In the genomic region with DNA sequence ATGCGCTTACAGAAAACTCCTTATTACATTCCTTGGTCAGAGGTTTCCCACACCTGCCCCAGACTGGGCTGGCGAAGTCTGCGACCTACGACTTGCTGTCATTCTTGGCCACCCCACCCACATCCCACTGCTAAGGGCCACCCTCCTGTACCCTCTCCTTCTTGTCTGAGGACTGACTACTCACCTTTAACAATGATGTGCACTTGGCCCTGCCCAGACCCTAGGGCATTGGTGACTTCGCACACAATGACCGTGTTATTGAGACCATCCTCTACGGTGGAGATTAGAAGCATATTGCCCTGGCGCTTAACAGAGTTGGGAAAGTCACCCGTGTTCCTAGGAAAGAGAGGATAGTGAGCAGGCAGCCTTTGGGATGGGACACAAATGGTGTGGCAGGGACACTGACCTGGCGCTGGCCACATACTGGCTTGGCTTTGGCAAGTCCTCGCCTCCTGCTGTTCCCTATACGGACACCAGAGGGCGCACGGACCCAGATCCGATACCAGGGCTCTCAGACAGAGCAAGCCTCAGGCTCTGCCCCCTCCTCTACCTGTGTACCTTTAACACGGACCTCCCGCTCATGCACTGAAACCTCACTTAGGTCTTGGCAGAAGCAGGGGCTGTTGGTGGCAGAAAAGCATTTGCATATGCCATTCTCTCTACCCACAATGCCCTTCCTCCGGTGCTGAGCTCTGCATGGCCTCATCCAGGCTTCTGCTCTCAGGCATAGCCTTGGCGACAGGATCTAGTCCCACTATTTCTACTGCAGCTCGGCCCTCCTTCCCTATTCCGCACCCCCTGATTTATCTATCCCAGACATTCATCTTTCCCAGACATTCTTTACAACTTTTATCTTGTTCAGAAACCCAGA, we compare ENCODE assay signal across 9 mouse cellular contexts. TPM values are rescaled to one million over a fixed set of nuclear protein-coding genes. Genes with fewer than 3 reads are reported as not detected.
A peak's percentile ranks its signal among the peaks of the same experiment; 100 is the strongest.
DNase-seq lines count a peak whose midpoint lies in the region; ATAC-seq and TF ChIP-seq lines count a peak whose summit lies in the region.
"Had no signal": no experiment of that assay in that cellular context is flagged by ENCODE, and none has a peak within 500 bp of the region (broad histone marks: within the 10 kb centered on the region; RNA-seq: fewer than 3 reads in every experiment).

No protein-coding gene starts in this region.

- no peak for TF ChIP-seq EP300 in CH12.LX (IDR thresholded peaks at IDR 0.05; ENCODE audit: low read length)

- no peak overlapping the region for H3K27ac ChIP-seq in CH12.LX (ENCODE audit: insufficient read depth, low read depth)
- no peak overlapping the region for H3K27ac ChIP-seq in forebrain, embryonic 11.5 days (ENCODE audit: low read depth, low read length)
- peak overlapping the region; percentile 97 for H3K27ac ChIP-seq in thymus, adult 2 months (ENCODE audit: control insufficient read depth, insufficient read depth, low read length)

- dilution Hi-C loops in CH12.LX (cut with MboI; ENCODE audit: extremely low pct_ligation_motif_present, extremely low pct_unique_long_range_greater_than_20kb, low sequenced_read_pairs) = no loop called here

- 51% methylated on average over 21 of the region's 21 CpGs for WGBS in forebrain, embryonic 11.5 days
- WGBS in lung, adult 2 months = 49% methylated on average over 21 of the region's 21 CpGs
- 59% methylated on average over 21 of the region's 21 CpGs for WGBS in thymus, adult 2 months

- no peaks in the 10 kb centered on the region for H3K79me2 ChIP-seq in CH12.LX (replicated peaks; ENCODE audit: control insufficient read depth, extremely low read depth, insufficient read depth, poor library complexity, severe bottlenecking)

- H3K27me3 ChIP-seq in CH12.LX (replicated peaks) = no peaks in the 10 kb centered on the region
- H3K27me3 ChIP-seq in forebrain, embryonic 11.5 days (ENCODE audit: control insufficient read depth, insufficient read depth, low read length) = no peaks in the 10 kb centered on the region
- H3K27me3 ChIP-seq in thymus, adult 2 months (ENCODE audit: control insufficient read depth, insufficient read depth, low read length) = no peaks in the 10 kb centered on the region

- no peak overlapping the region for H3K4me2 ChIP-seq in CH12.LX (ENCODE audit: insufficient read depth, low read depth, poor library complexity, severe bottlenecking)
- no peak overlapping the region for H3K4me2 ChIP-seq in forebrain, embryonic 11.5 days (ENCODE audit: low read depth, low read length, severe bottlenecking)

- H3K4me1 ChIP-seq in CH12.LX (ENCODE audit: control insufficient read depth in 1 of 2, insufficient read depth in 2 of 2) = peaks cover 0 to 3% of the 10 kb centered on the region in 2 experiments; a peak in 1 of 4 replicates
- no peaks in the 10 kb centered on the region for H3K4me1 ChIP-seq in forebrain, embryonic 11.5 days (replicated peaks; ENCODE audit: control insufficient read depth, insufficient read depth, low read length)
- no peaks in the 10 kb centered on the region for H3K4me1 ChIP-seq in lung, adult 2 months (ENCODE audit: control insufficient read depth, insufficient read depth, low read length)
- peaks cover 22% of the 10 kb centered on the region for H3K4me1 ChIP-seq in thymus, adult 2 months (replicated peaks; ENCODE audit: control insufficient read depth, insufficient read depth, low read length)

- TF ChIP-seq CTCF in CH12.LX (conservative IDR thresholded peaks at IDR 0.05 in 1 of 2, IDR thresholded peaks at IDR 0.05 in 1 of 2; ENCODE audit: low read depth in 2 of 2, low read length in 2 of 2) = peak; percentile 93
- TF ChIP-seq CTCF in lung, adult 2 months (IDR thresholded peaks at IDR 0.05; ENCODE audit: insufficient read depth, low read length) = peak; percentile 87
- TF ChIP-seq CTCF in thymus, adult 2 months (IDR thresholded peaks at IDR 0.05; ENCODE audit: borderline replicate concordance, control insufficient read depth, extremely low read depth, insufficient read depth, low read length, poor library complexity) = peak; percentile 92

- in situ Hi-C loops in CH12.LX (cut with MboI; ENCODE audit: low pct_ligation_motif_present, low pct_unique_long_range_greater_than_20kb, low sequenced_read_pairs) = loop anchor here (5.0 kb wide), 1 partner anchor 47 kb away; no protein-coding TSS in a partner anchor

- no peak for TF ChIP-seq POLR2A in CH12.LX (IDR thresholded peaks at IDR 0.05; ENCODE audit: low read depth, low read length)
- no peak for TF ChIP-seq POLR2A in lung, adult 2 months (IDR thresholded peaks at IDR 0.05; ENCODE audit: borderline replicate concordance, extremely low read depth, low read depth, low read length)
- TF ChIP-seq POLR2A in thymus, adult 2 months (IDR thresholded peaks at IDR 0.05; ENCODE audit: control insufficient read depth, extremely low read depth, insufficient read depth, low read length, poor library complexity) = no peak

- intact Hi-C loops in heart, postnatal 14 days (cut with DNase I) = loop anchor here (1.0 kb wide), 2 partner anchors 42 to 46 kb away; no protein-coding TSS in a partner anchor

- H3K36me3 ChIP-seq in CH12.LX (replicated peaks in 1 of 2; ENCODE audit: control insufficient read depth in 1 of 2, insufficient read depth in 1 of 2, low read length in 1 of 2) = peaks cover 50 to 80% of the 10 kb centered on the region in 2 experiments
- no peaks in the 10 kb centered on the region; the same call in 1 of the 2 replicates for H3K36me3 ChIP-seq in forebrain, embryonic 11.5 days (ENCODE audit: control insufficient read depth, insufficient read depth, low read length)
- peaks cover 56% of the 10 kb centered on the region for H3K36me3 ChIP-seq in thymus, adult 2 months (ENCODE audit: control insufficient read depth, insufficient read depth, low read length)

- TF ChIP-seq RAD21 in CH12.LX (IDR thresholded peaks at IDR 0.05; ENCODE audit: low read depth, low read length) = peak; percentile 67

- no peak overlapping the region for H3K9ac ChIP-seq in CH12.LX (ENCODE audit: insufficient read depth, low read depth)
- no peak overlapping the region for H3K9ac ChIP-seq in forebrain, embryonic 11.5 days (ENCODE audit: low read length)

- H3K4me3 ChIP-seq in CH12.LX (replicated peaks in 1 of 3; ENCODE audit: low read depth in 2 of 3, low read length in 2 of 3, poor library complexity in 1 of 3) = no peak overlapping the region
- no peak overlapping the region for H3K4me3 ChIP-seq in forebrain, embryonic 11.5 days (ENCODE audit: low read depth, low read length)
- no peak overlapping the region for H3K4me3 ChIP-seq in lung, adult 2 months (replicated peaks; ENCODE audit: extremely low read depth, low read depth, low read length)
- no peak overlapping the region for H3K4me3 ChIP-seq in thymus, adult 2 months (ENCODE audit: control insufficient read depth, insufficient read depth, low read length)

- peak; percentile 82 for ATAC-seq in forebrain, embryonic 11.5 days (replicated peaks; ENCODE audit: low FRiP score)
- peak; percentile 73; the same call in 1 of the 2 replicates for ATAC-seq in neutrophil, adult 5-6 weeks (ENCODE audit: extremely low read depth, insufficient number of reproducible peaks, low FRiP score, poor library complexity, severe bottlenecking)

- H3K9me3 ChIP-seq in CH12.LX (replicated peaks; ENCODE audit: low read length) = no peaks in the 10 kb centered on the region
- no peaks in the 10 kb centered on the region for H3K9me3 ChIP-seq in forebrain, embryonic 11.5 days (ENCODE audit: control insufficient read depth, low read length)

- peak; percentile 70 for DNase-seq in CH12.LX (ENCODE audit: extremely low read depth)
- peak; percentile 16 for DNase-seq in c-Kit-negative CD71-positive TER-119-positive erythroid progenitor cells, embryonic 14.5 days (ENCODE audit: low read depth, low spot score)
- DNase-seq in forebrain, embryonic 11.5 days (ENCODE audit: low spot score) = peak; percentile 89
- DNase-seq in heart, postnatal 14 days = peak; percentile 85 to 92
- peak; percentile 91 for DNase-seq in kidney, postnatal 4 days
- DNase-seq in lung, adult 2 months = peak; percentile 84
- peak; percentile 88 for DNase-seq in thymus, adult 2 months

RNA-seq across cellular contexts. Expression of gene Pvr, which starts 10.3 kb away (rescaled TPM):
- total RNA-seq in CH12.LX (2012; rRNA removed) (15.0 and 15.4 TPM in 2 replicates), CH12.LX (2014; rRNA removed) (12.7 and 13.1 TPM in 2 replicates)
- 8.8 and 13.2 TPM in 2 replicates for polyA plus RNA-seq in CH12.LX (2012; ENCODE audit: insufficient read length, low read depth)
- polyA plus RNA-seq in forebrain, embryonic 11.5 days (2014; fragmentation: Nextera tagmentation; extraction: Ambion mirVana) = 2.6 and 2.8 TPM in 2 replicates
- total RNA-seq in heart, postnatal 14 days (2021) = 10 to 100 TPM; 20.0 to 25.6 TPM
- polyA plus RNA-seq in lung, adult 2 months (2012; rRNA removed) = 23.7 and 24.7 TPM in 2 replicates
- total RNA-seq in neutrophil, adult 5-6 weeks (2017) = 6.8 and 9.2 TPM in 2 replicates
- 74.9 and 82.4 TPM in 2 replicates for polyA plus RNA-seq in thymus, adult 2 months (2012; rRNA removed)

RNA-seq across cellular contexts. Expression of gene Ceacam19, which starts 22.9 kb away (rescaled TPM):
- total RNA-seq in CH12.LX (2012; rRNA removed) = 0.04 and 0.08 TPM in 2 replicates
- not detected in 2 replicates for total RNA-seq in CH12.LX (2014; rRNA removed)
- not detected in 2 replicates for polyA plus RNA-seq in CH12.LX (2012; ENCODE audit: insufficient read length, low read depth)
- polyA plus RNA-seq in forebrain, embryonic 11.5 days (2014; fragmentation: Nextera tagmentation; extraction: Ambion mirVana) = not detected in 2 replicates
- not detected for total RNA-seq in heart, postnatal 14 days (2021)
- 2.0 TPM in 1 of 2 replicates, not detected in the other for polyA plus RNA-seq in lung, adult 2 months (2012; rRNA removed)
- total RNA-seq in neutrophil, adult 5-6 weeks (2017) = 0.47 TPM in 1 of 2 replicates, not detected in the other
- polyA plus RNA-seq in thymus, adult 2 months (2012; rRNA removed) = 0.30 and 0.36 TPM in 2 replicates
- polyA plus RNA-seq: frontal cortex, adult 2 months had no signal

RNA-seq across cellular contexts. Expression of gene Igsf23, which starts 39.9 kb away (rescaled TPM):
- 0.08 TPM in 1 of 2 replicates, not detected in the other for total RNA-seq in CH12.LX (2012; rRNA removed)
- total RNA-seq in CH12.LX (2014; rRNA removed) = not detected in 2 replicates
- not detected in 2 replicates for polyA plus RNA-seq in CH12.LX (2012; ENCODE audit: insufficient read length, low read depth)
- 0.13 TPM in 1 of 2 replicates, not detected in the other for polyA plus RNA-seq in forebrain, embryonic 11.5 days (2014; fragmentation: Nextera tagmentation; extraction: Ambion mirVana)
- total RNA-seq in heart, postnatal 14 days (2021) = 1 to 10 TPM; 1.3 to 1.6 TPM
- 1.2 and 1.9 TPM in 2 replicates for polyA plus RNA-seq in lung, adult 2 months (2012; rRNA removed)
- total RNA-seq in neutrophil, adult 5-6 weeks (2017) = 0.47 and 0.86 TPM in 2 replicates
- 17.3 and 22.4 TPM in 2 replicates for polyA plus RNA-seq in thymus, adult 2 months (2012; rRNA removed)

RNA-seq across cellular contexts. Expression of gene Ceacam16, which starts 49.6 kb away (rescaled TPM):
- total RNA-seq in CH12.LX (2012; rRNA removed) (2.5 and 3.2 TPM in 2 replicates), CH12.LX (2014; rRNA removed) (0.88 and 1.1 TPM in 2 replicates)
- polyA plus RNA-seq in CH12.LX (2012; ENCODE audit: insufficient read length, low read depth) = 6.8 and 7.7 TPM in 2 replicates
- 0.32 TPM in 1 of 2 replicates, not detected in the other for polyA plus RNA-seq in forebrain, embryonic 11.5 days (2014; fragmentation: Nextera tagmentation; extraction: Ambion mirVana)
- 1 to 10 TPM in 1 of 2 experiments, under 1 TPM in 1; 0.34 to 1.2 TPM for total RNA-seq in heart, postnatal 14 days (2021)
- 0.90 and 2.5 TPM in 2 replicates for polyA plus RNA-seq in lung, adult 2 months (2012; rRNA removed)
- 3.3 and 5.2 TPM in 2 replicates for total RNA-seq in neutrophil, adult 5-6 weeks (2017)
- polyA plus RNA-seq in thymus, adult 2 months (2012; rRNA removed) = 3.3 and 3.9 TPM in 2 replicates
- polyA plus RNA-seq: frontal cortex, adult 2 months had no signal

RNA-seq across cellular contexts. Expression of gene Ceacam20, which starts 54.6 kb away (rescaled TPM):
- total RNA-seq in CH12.LX (2012; rRNA removed) (1.8 and 1.9 TPM in 2 replicates), CH12.LX (2014; rRNA removed) (4.3 and 6.6 TPM in 2 replicates)
- polyA plus RNA-seq in CH12.LX (2012; ENCODE audit: insufficient read length, low read depth) = 4.2 and 5.8 TPM in 2 replicates
- not detected in 2 replicates for polyA plus RNA-seq in forebrain, embryonic 11.5 days (2014; fragmentation: Nextera tagmentation; extraction: Ambion mirVana)
- total RNA-seq in heart, postnatal 14 days (2021) = not detected
- polyA plus RNA-seq in lung, adult 2 months (2012; rRNA removed) = 0.06 and 0.33 TPM in 2 replicates
- not detected in 2 replicates for total RNA-seq in neutrophil, adult 5-6 weeks (2017)
- 0.49 and 0.57 TPM in 2 replicates for polyA plus RNA-seq in thymus, adult 2 months (2012; rRNA removed)
- polyA plus RNA-seq: frontal cortex, adult 2 months had no signal

Comparison
In these comparisons a context has a peak if more than half of its experiments do, and no peak if none do; other contexts are left out.
1. DNase-seq: peak in every context shown above with its lines; median percentile 91 in kidney, postnatal 4 days; 89 in forebrain, embryonic 11.5 days; 88 in heart, postnatal 14 days; 88 in thymus, adult 2 months; 84 in lung, adult 2 months; 70 in CH12.LX; 16 in c-Kit-negative CD71-positive TER-119-positive erythroid progenitor cells, embryonic 14.5 days.